Mouse (Mus musculus): ENCODE measurements around the gene 2310034G01Rik.

DNA sequence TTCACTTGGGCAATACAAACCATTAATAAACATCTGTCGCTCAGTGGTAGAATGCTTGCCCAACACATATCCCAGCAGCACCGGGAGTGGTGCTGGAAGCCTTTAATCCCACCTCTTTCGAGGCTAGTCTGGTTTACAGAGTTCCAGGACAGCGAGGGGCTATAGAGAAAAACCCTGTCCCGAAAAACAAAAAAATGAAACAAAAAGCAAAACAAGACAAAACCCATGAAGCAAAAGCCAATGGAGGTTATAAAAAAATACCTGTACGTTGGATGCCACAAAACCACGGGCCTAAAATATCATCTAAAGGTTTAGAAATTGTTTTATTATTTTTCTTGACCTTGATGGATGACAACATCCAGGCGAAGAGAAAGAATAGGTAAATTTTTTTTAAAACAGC lies 46.0 kb upstream of the 2310034G01Rik start:
- no peak for TF ChIP-seq TAL1 (conservative IDR thresholded peaks at IDR 0.05; ENCODE audit: low read depth, low read length)
- TF ChIP-seq CTCF (IDR thresholded peaks at IDR 0.05; ENCODE audit: low read depth, low read length), result no peak
- no peak for TF ChIP-seq GATA1 (IDR thresholded peaks at IDR 0.05; ENCODE audit: borderline replicate concordance, low read length)
- no peak for TF ChIP-seq POLR2AphosphoS5 (IDR thresholded peaks at IDR 0.05; ENCODE audit: insufficient replicate concordance, low read depth, low read length)
